Mouse (Mus musculus): ENCODE results near the gene Msmo1. TPM values are rescaled to one million over a fixed set of nuclear protein-coding genes. Genes with fewer than 3 reads are reported as not detected.

The Msmo1 gene
- polyA plus RNA-seq, 1 experiment from 2014 or later = 138 TPM

GRCm38 (mm10) chr8:64692651-64693201 is 40.9 kb downstream of the Msmo1 start, which contains the start of gene Cpe:
Gene Cpe (minus strand): TSS chr8:64693054.
- ATAC-seq (ENCODE audit: insufficient number of reproducible peaks, insufficient read depth, low FRiP score, low read depth) = peak; percentile 97
- H3K27ac ChIP-seq (ENCODE audit: low read length) = peak within 1 kb of the TSS; percentile 69
- no peaks in the 10 kb centered on the region for H3K27me3 ChIP-seq (ENCODE audit: control insufficient read depth, insufficient read depth, low read length)
- H3K4me2 ChIP-seq (replicated peaks; ENCODE audit: low read depth, low read length) = peak within 1 kb of the TSS; percentile 85
- peak within 1 kb of the TSS; percentile 60 for H3K4me3 ChIP-seq (ENCODE audit: low read depth, low read length)
- peak within 1 kb of the TSS; percentile 72 for H3K9ac ChIP-seq (replicated peaks; ENCODE audit: low read depth, low read length)
- H3K9me3 ChIP-seq (ENCODE audit: control insufficient read depth, low read depth, low read length) = no peaks in the 10 kb centered on the region
- 0 out of 2 replicates have a peak, but pooled peaks cover 4% of the 10 kb centered on the region for H3K4me1 ChIP-seq (ENCODE audit: control insufficient read depth, insufficient read depth, low read length)
- H3K36me3 ChIP-seq (ENCODE audit: control insufficient read depth, insufficient read depth, low read length) = no peaks in the 10 kb centered on the region
- WGBS = under 1% methylated on average over 54 of the region's 54 CpGs

GRCm38 (mm10) chr8:64691591-64692401 is 41.8 kb downstream of the Msmo1 start:
- Histone ChIP-seq H3K9me3 (ENCODE audit: control insufficient read depth, low read depth, low read length) (no peaks in the 10 kb centered on the region), H3K36me3 (ENCODE audit: control insufficient read depth, insufficient read depth, low read length) (no peaks in the 10 kb centered on the region), H3K4me1 (ENCODE audit: control insufficient read depth, insufficient read depth, low read length) (0 out of 2 replicates have a peak, but pooled peaks cover 4% of the 10 kb centered on the region), H3K27ac (ENCODE audit: low read length) (no peak overlapping the region; the same call in 1 of the 2 replicates), H3K4me3 (ENCODE audit: low read depth, low read length) (peak overlapping the region; percentile 60), H3K4me2 (replicated peaks; ENCODE audit: low read depth, low read length) (peak overlapping the region; percentile 85), H3K9ac (replicated peaks; ENCODE audit: low read depth, low read length) (peak overlapping the region; percentile 72), H3K27me3 (ENCODE audit: control insufficient read depth, insufficient read depth, low read length) (no peaks in the 10 kb centered on the region)
- 10% methylated on average over 16 of the region's 16 CpGs for WGBS
- no peak for ATAC-seq (ENCODE audit: insufficient number of reproducible peaks, insufficient read depth, low FRiP score, low read depth)

DNA sequence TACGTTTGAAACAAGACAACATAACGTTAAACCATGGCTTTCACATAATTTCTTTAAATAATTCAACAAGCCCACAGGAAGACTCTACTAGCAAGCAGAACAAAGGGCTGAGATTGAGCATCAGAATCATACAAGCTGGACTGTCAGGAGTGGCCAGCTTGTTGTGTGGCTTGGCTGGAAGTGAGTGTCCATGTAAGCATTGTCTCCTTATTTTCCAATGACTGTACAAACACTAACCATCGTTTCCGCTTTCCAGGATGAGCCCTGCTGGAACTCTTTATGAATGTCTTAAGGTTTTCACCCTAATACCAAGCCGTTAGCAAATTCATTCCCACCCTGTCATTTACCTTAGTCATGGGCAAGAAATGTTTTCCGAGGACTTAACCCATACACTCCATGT is 42.7 kb downstream of the Msmo1 start:
- Histone ChIP-seq H3K27me3 (ENCODE audit: control insufficient read depth, insufficient read depth, low read length) (no peaks in the 10 kb centered on the region), H3K4me2 (replicated peaks; ENCODE audit: low read depth, low read length) (no peak overlapping the region), H3K9ac (replicated peaks; ENCODE audit: low read depth, low read length) (no peak overlapping the region), H3K9me3 (ENCODE audit: control insufficient read depth, low read depth, low read length) (no peaks in the 10 kb centered on the region), H3K36me3 (ENCODE audit: control insufficient read depth, insufficient read depth, low read length) (no peaks in the 10 kb centered on the region), H3K4me1 (ENCODE audit: control insufficient read depth, insufficient read depth, low read length) (0 out of 2 replicates have a peak, but pooled peaks cover 4% of the 10 kb centered on the region), H3K4me3 (ENCODE audit: low read depth, low read length) (no peak overlapping the region), H3K27ac (ENCODE audit: low read length) (no peak overlapping the region)
- WGBS = 80% methylated on average over 6 of the region's 6 CpGs
- ATAC-seq (ENCODE audit: insufficient number of reproducible peaks, insufficient read depth, low FRiP score, low read depth) = no peak

DNA sequence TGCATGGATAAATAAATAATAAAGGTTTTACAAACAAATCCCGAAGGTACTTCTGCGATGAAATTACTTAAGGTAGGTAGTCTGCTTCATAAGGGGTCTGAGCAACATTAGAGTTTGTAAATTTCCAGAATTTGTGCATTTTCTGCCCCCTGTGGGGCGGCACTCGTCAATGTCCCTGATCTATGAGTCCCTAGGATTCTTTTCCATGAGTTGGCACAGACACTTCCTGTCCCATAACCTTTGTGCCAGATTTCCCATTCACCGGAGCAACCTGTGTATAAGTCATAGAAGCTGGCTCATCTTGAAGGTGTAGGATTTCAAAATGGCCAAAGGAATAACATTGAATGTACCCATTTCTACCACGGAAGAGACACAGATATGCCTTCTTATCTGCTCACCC is 43.3 kb downstream of the Msmo1 start:
- no peaks in the 10 kb centered on the region for H3K36me3 ChIP-seq (ENCODE audit: control insufficient read depth, insufficient read depth, low read length)
- no peak overlapping the region for H3K9ac ChIP-seq (replicated peaks; ENCODE audit: low read depth, low read length)
- ATAC-seq (ENCODE audit: insufficient number of reproducible peaks, insufficient read depth, low FRiP score, low read depth) = no peak
- no peak overlapping the region for H3K27ac ChIP-seq (ENCODE audit: low read length)
- 0 out of 2 replicates have a peak, but pooled peaks cover 4% of the 10 kb centered on the region for H3K4me1 ChIP-seq (ENCODE audit: control insufficient read depth, insufficient read depth, low read length)
- H3K27me3 ChIP-seq (ENCODE audit: control insufficient read depth, insufficient read depth, low read length) = no peaks in the 10 kb centered on the region
- WGBS = 83% methylated on average over 6 of the region's 6 CpGs
- no peak overlapping the region for H3K4me3 ChIP-seq (ENCODE audit: low read depth, low read length)
- no peak overlapping the region for H3K4me2 ChIP-seq (replicated peaks; ENCODE audit: low read depth, low read length)
- H3K9me3 ChIP-seq (ENCODE audit: control insufficient read depth, low read depth, low read length) = no peaks in the 10 kb centered on the region

DNA sequence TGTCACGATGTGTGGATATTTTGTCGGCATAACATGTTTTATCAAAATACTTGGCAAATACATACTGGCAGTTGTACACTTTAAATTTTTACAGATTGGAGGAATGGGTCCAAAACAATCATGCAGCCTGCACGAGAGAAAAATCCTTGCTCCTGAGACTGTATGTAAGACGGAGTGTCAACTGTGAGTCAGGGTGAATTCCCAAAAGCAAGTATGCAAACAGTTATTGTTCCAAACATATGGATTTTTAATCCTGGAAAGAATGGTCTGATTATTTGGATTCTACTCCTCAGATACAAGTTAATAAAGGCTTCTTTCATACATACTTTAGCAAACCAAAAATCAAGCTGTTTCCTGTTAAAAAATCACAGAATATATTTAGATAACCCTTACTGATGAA is 44.9 kb downstream of the Msmo1 start:
- H3K4me3 ChIP-seq (ENCODE audit: low read depth, low read length) = no peak overlapping the region
- H3K27ac ChIP-seq (ENCODE audit: low read length) = no peak overlapping the region
- no peaks in the 10 kb centered on the region for H3K9me3 ChIP-seq (ENCODE audit: control insufficient read depth, low read depth, low read length)
- H3K27me3 ChIP-seq (ENCODE audit: control insufficient read depth, insufficient read depth, low read length) = no peaks in the 10 kb centered on the region
- 0 out of 2 replicates have a peak, but pooled peaks cover 4% of the 10 kb centered on the region for H3K4me1 ChIP-seq (ENCODE audit: control insufficient read depth, insufficient read depth, low read length)
- ATAC-seq (ENCODE audit: insufficient number of reproducible peaks, insufficient read depth, low FRiP score, low read depth) = no peak
- no peak overlapping the region for H3K9ac ChIP-seq (replicated peaks; ENCODE audit: low read depth, low read length)
- WGBS = 78% methylated on average over 4 of the region's 4 CpGs
- no peaks in the 10 kb centered on the region for H3K36me3 ChIP-seq (ENCODE audit: control insufficient read depth, insufficient read depth, low read length)
- H3K4me2 ChIP-seq (replicated peaks; ENCODE audit: low read depth, low read length) = no peak overlapping the region

- no peak overlapping the region for H3K4me2 ChIP-seq (replicated peaks; ENCODE audit: low read depth, low read length)
- ATAC-seq (ENCODE audit: insufficient number of reproducible peaks, insufficient read depth, low FRiP score, low read depth) = no peak
- no peaks in the 10 kb centered on the region for H3K36me3 ChIP-seq (ENCODE audit: control insufficient read depth, insufficient read depth, low read length)
- no peak overlapping the region for H3K27ac ChIP-seq (ENCODE audit: low read length)
- no peak overlapping the region for H3K9ac ChIP-seq (replicated peaks; ENCODE audit: low read depth, low read length)
- H3K27me3 ChIP-seq (ENCODE audit: control insufficient read depth, insufficient read depth, low read length) = no peaks in the 10 kb centered on the region
- H3K4me3 ChIP-seq (ENCODE audit: low read depth, low read length) = no peak overlapping the region
- H3K4me1 ChIP-seq (ENCODE audit: control insufficient read depth, insufficient read depth, low read length) = 0 out of 2 replicates have a peak, but pooled peaks cover 2% of the 10 kb centered on the region
- no peaks in the 10 kb centered on the region for H3K9me3 ChIP-seq (ENCODE audit: control insufficient read depth, low read depth, low read length)
- WGBS = 72% methylated on average over 3 of the region's 3 CpGs
Measured at GRCm38 (mm10) chr8:64688161-64688560, 45.4 kb downstream of the Msmo1 start.

DNA sequence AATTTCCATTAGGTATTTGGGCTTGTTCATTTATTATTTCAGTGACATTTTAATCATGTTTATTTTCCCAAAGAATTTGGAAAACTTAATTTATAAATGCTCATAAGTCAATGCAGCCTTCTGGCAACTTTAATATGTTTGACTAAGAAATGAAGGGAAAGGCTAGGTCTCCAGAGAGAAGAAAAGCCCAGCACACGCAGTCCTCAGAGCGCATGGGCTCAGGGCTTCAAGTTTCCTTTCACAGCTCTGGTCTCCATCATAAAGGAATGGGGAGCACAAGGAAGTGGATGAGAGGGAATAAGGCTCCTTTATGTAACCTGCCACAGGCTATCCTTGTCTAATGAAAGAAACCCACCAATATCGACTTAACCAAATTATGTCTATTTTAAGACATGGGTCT is 51.1 kb downstream of the Msmo1 start:
- ATAC-seq (ENCODE audit: insufficient number of reproducible peaks, insufficient read depth, low FRiP score, low read depth) = no peak
- Histone ChIP-seq H3K9me3 (ENCODE audit: control insufficient read depth, low read depth, low read length) (no peaks in the 10 kb centered on the region), H3K4me3 (ENCODE audit: low read depth, low read length) (no peak overlapping the region), H3K27me3 (ENCODE audit: control insufficient read depth, insufficient read depth, low read length) (no peaks in the 10 kb centered on the region), H3K4me1 (ENCODE audit: control insufficient read depth, insufficient read depth, low read length) (no peaks in the 10 kb centered on the region), H3K36me3 (ENCODE audit: control insufficient read depth, insufficient read depth, low read length) (no peaks in the 10 kb centered on the region), H3K4me2 (replicated peaks; ENCODE audit: low read depth, low read length) (no peak overlapping the region), H3K27ac (ENCODE audit: low read length) (no peak overlapping the region), H3K9ac (replicated peaks; ENCODE audit: low read depth, low read length) (no peak overlapping the region)
- WGBS = 65% methylated on average over 3 of the region's 3 CpGs

GRCm38 (mm10) chr8:64676381-64676780 is 57.2 kb downstream of the Msmo1 start:
- Histone ChIP-seq H3K9me3 (ENCODE audit: control insufficient read depth, low read depth, low read length) (no peaks in the 10 kb centered on the region), H3K4me3 (ENCODE audit: low read depth, low read length) (no peak overlapping the region), H3K4me2 (replicated peaks; ENCODE audit: low read depth, low read length) (no peak overlapping the region), H3K9ac (replicated peaks; ENCODE audit: low read depth, low read length) (no peak overlapping the region), H3K27me3 (ENCODE audit: control insufficient read depth, insufficient read depth, low read length) (no peaks in the 10 kb centered on the region), H3K4me1 (ENCODE audit: control insufficient read depth, insufficient read depth, low read length) (no peaks in the 10 kb centered on the region), H3K36me3 (ENCODE audit: control insufficient read depth, insufficient read depth, low read length) (no peaks in the 10 kb centered on the region), H3K27ac (ENCODE audit: low read length) (no peak overlapping the region)
- no peak for ATAC-seq (ENCODE audit: insufficient number of reproducible peaks, insufficient read depth, low FRiP score, low read depth)
- WGBS = 68% methylated on average over 2 of the region's 2 CpGs
